Mouse (Mus musculus): ENCODE results near the gene Prkx. TPM values are rescaled to one million over a fixed set of nuclear protein-coding genes. Genes with fewer than 3 reads are reported as not detected.

Prkx gene
- 85.3 TPM for polyA plus RNA-seq (2017; shearing (Covaris generic))

DNA sequence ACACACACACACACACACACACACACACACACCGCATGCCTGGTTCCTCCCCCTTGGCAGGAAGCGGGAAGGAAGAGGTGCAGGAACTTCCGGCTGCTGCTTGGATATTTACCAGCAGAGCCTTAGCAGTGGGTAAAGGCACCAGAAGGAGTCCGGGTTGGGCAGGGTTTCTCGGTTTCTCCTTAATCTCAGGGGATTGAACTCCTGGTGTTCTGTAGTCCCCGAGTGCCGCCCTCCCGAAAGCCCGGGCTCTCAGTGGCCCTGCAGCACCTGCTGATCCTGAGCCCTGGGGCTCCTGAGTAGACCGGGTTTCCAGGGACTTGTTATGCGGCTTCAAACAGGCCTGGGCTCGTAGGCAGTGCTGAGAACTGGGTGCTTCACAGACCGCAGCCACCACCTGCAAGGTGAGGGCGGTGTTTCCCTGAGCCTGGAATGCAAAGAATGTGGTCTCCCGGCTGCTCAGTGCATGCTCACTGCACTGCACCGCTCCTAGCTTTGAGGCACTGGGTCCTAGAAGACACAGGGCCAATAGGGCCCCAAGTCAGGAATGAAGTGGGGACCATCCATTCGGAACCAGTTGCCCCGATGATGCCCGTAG is at the start of gene Prkx:
TSS of gene Prkx (minus strand) at position 41 of the 598 bp plus-strand sequence.

Other genes starting within 250 kb of the Prkx start
- not detected for gene Pbsn, start 57.3 kb upstream of the Prkx start, polyA plus RNA-seq (2017; shearing (Covaris generic))
- gene Gm14744, start 68.5 kb upstream of the Prkx start, polyA plus RNA-seq (2017; shearing (Covaris generic)): not detected
- gene 5430402E10Rik, start 128.8 kb upstream of the Prkx start, polyA plus RNA-seq (2017; shearing (Covaris generic)): not detected